Mouse (Mus musculus): Measurements from ENCODE around the gene Tcirg1.

Tcirg1 gene

GRCm38 (mm10) chr19:3906795-3907786 lies at the start of gene Tcirg1:
Gene Tcirg1 (minus strand): TSS chr19:3907133.
- in situ Hi-C loops (cut with MboI; ENCODE audit: low pct_unique_long_range_greater_than_20kb in 1 of 2, low sequenced_read_pairs in 2 of 2, unreplicated experiment in 1 of 2): no loop called here

- in situ Hi-C loops (cut with MboI; ENCODE audit: low pct_unique_long_range_greater_than_20kb in 1 of 2, low sequenced_read_pairs in 2 of 2, unreplicated experiment in 1 of 2): no loop called here
These were observed 48.9 kb upstream of the Tcirg1 start for GRCm38 (mm10) chr19:3955804-3956203.

- in situ Hi-C loops (cut with MboI; ENCODE audit: low pct_unique_long_range_greater_than_20kb in 1 of 2, low sequenced_read_pairs in 2 of 2, unreplicated experiment in 1 of 2): no loop called here
These were observed 48.1 kb upstream of the Tcirg1 start for GRCm38 (mm10) chr19:3955033-3955432.

GRCm38 (mm10) chr19:3952099-3952498 lies 45.2 kb upstream of the Tcirg1 start:
- in situ Hi-C loops (cut with MboI; ENCODE audit: low pct_unique_long_range_greater_than_20kb in 1 of 2, low sequenced_read_pairs in 2 of 2, unreplicated experiment in 1 of 2): no loop called here

- in situ Hi-C loops (cut with MboI; ENCODE audit: low pct_unique_long_range_greater_than_20kb in 1 of 2, low sequenced_read_pairs in 2 of 2, unreplicated experiment in 1 of 2): no loop called here
These were observed 44.5 kb upstream of the Tcirg1 start for GRCm38 (mm10) chr19:3951461-3951860.

GRCm38 (mm10) chr19:3950331-3950730 lies 43.4 kb upstream of the Tcirg1 start:
- in situ Hi-C loops (cut with MboI; ENCODE audit: low pct_unique_long_range_greater_than_20kb in 1 of 2, low sequenced_read_pairs in 2 of 2, unreplicated experiment in 1 of 2): no loop called here

- in situ Hi-C loops (cut with MboI; ENCODE audit: low pct_unique_long_range_greater_than_20kb in 1 of 2, low sequenced_read_pairs in 2 of 2, unreplicated experiment in 1 of 2): no loop called here
These were observed 41.6 kb upstream of the Tcirg1 start for GRCm38 (mm10) chr19:3948546-3948945.

- in situ Hi-C loops (cut with MboI; ENCODE audit: low pct_unique_long_range_greater_than_20kb in 1 of 2, low sequenced_read_pairs in 2 of 2, unreplicated experiment in 1 of 2): no loop called here
These were observed 40.9 kb upstream of the Tcirg1 start for GRCm38 (mm10) chr19:3947813-3948212.

GRCm38 (mm10) chr19:3946715-3947114 lies 39.8 kb upstream of the Tcirg1 start:
- in situ Hi-C loops (cut with MboI; ENCODE audit: low pct_unique_long_range_greater_than_20kb in 1 of 2, low sequenced_read_pairs in 2 of 2, unreplicated experiment in 1 of 2): no loop called here

- in situ Hi-C loops (cut with MboI; ENCODE audit: low pct_unique_long_range_greater_than_20kb in 1 of 2, low sequenced_read_pairs in 2 of 2, unreplicated experiment in 1 of 2): no loop called here
These were observed 39.1 kb upstream of the Tcirg1 start for GRCm38 (mm10) chr19:3945872-3946564.

- in situ Hi-C loops (cut with MboI; ENCODE audit: low pct_unique_long_range_greater_than_20kb in 1 of 2, low sequenced_read_pairs in 2 of 2, unreplicated experiment in 1 of 2): no loop called here
These were observed 36.2 kb upstream of the Tcirg1 start for GRCm38 (mm10) chr19:3942986-3943735.

GRCm38 (mm10) chr19:3942315-3942714 lies 35.4 kb upstream of the Tcirg1 start:
- in situ Hi-C loops (cut with MboI; ENCODE audit: low pct_unique_long_range_greater_than_20kb in 1 of 2, low sequenced_read_pairs in 2 of 2, unreplicated experiment in 1 of 2): no loop called here

- in situ Hi-C loops (cut with MboI; ENCODE audit: low pct_unique_long_range_greater_than_20kb in 1 of 2, low sequenced_read_pairs in 2 of 2, unreplicated experiment in 1 of 2): no loop called here
These were observed 29.2 kb upstream of the Tcirg1 start for GRCm38 (mm10) chr19:3935896-3936850.

GRCm38 (mm10) chr19:3935032-3935895 lies 28.3 kb upstream of the Tcirg1 start, which contains the start of gene Unc93b1:
Gene Unc93b1 (plus strand): TSS chr19:3935186.
- in situ Hi-C loops (cut with MboI; ENCODE audit: low pct_unique_long_range_greater_than_20kb in 1 of 2, low sequenced_read_pairs in 2 of 2, unreplicated experiment in 1 of 2): no loop called here

GRCm38 (mm10) chr19:3931716-3932115 lies 24.8 kb upstream of the Tcirg1 start:
- in situ Hi-C loops (cut with MboI; ENCODE audit: low pct_unique_long_range_greater_than_20kb in 1 of 2, low sequenced_read_pairs in 2 of 2, unreplicated experiment in 1 of 2): no loop called here

GRCm38 (mm10) chr19:3930262-3931057 lies 23.5 kb upstream of the Tcirg1 start:
- in situ Hi-C loops (cut with MboI; ENCODE audit: low pct_unique_long_range_greater_than_20kb in 1 of 2, low sequenced_read_pairs in 2 of 2, unreplicated experiment in 1 of 2): no loop called here
